Comparison of ENCODE assay signal across 10 mouse cellular contexts in the genomic region with DNA sequence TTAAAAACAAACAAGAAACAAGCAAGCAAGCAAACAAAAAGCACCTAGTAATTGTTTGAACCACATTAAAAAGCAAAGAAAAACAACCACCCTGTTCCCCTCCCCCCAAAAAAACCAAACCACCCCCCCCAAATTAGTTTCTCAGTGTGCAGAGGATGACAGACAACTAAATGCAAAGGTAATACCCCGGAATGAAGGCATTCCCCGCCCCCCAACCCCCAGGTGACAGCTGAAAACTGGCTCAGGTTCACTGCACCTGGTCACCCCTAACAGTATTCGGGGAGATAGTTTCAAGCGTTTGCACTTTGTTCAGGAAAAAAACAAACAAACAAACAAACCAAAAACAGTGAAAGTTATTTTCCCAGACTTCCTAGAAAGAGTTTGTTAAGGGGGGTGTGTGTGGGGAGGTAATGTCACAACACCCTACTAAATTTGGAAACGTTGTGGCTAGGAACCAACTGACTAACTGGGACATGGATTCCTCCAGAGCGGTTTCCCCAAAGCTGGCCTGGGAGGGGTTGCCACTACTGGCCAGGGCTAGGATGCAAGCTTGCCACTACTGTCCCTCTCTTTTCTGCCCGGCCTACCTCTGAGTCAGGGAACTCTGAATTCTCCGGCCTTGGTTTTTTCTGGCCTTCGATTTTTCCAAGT. TPM values are rescaled to one million over a fixed set of nuclear protein-coding genes. Genes with fewer than 3 reads are reported as not detected.
A peak's percentile ranks its signal among the peaks of the same experiment; 100 is the strongest.
DNase-seq lines count a peak whose midpoint lies in the region; ATAC-seq and TF ChIP-seq lines count a peak whose summit lies in the region.
"Had no signal": no experiment of that assay in that cellular context is flagged by ENCODE, and none has a peak within 500 bp of the region (broad histone marks: within the 10 kb centered on the region; RNA-seq: fewer than 3 reads in every experiment).

No protein-coding gene starts in this region.

- no peak overlapping the region for H3K9ac ChIP-seq in kidney, postnatal 0 days (ENCODE audit: low read depth, low read length)
- no peak overlapping the region for H3K9ac ChIP-seq in lung, embryonic 14.5 days

- peak overlapping the region; percentile 54 for H3K4me2 ChIP-seq in kidney, postnatal 0 days (ENCODE audit: low read length)
- peak overlapping the region; percentile 62 for H3K4me2 ChIP-seq in lung, embryonic 14.5 days

- H3K27ac ChIP-seq in kidney, postnatal 0 days, result peak overlapping the region; percentile 87
- peak overlapping the region; percentile 94; the same call in 1 of the 2 replicates for H3K27ac ChIP-seq in lung, embryonic 14.5 days (ENCODE audit: low read depth)

- H3K4me1 ChIP-seq in kidney, postnatal 0 days (replicated peaks; ENCODE audit: insufficient read depth, low read length), result peaks cover 24% of the 10 kb centered on the region
- H3K4me1 ChIP-seq in lung, embryonic 14.5 days (ENCODE audit: insufficient read depth), result peaks cover 34% of the 10 kb centered on the region

- no peak for ATAC-seq in kidney, postnatal 0 days (replicated peaks; ENCODE audit: low FRiP score, low read depth)
- ATAC-seq in lung, embryonic 14.5 days (ENCODE audit: insufficient read depth), result no peak

- H3K4me3 ChIP-seq in kidney, postnatal 0 days (replicated peaks; ENCODE audit: low read depth, low read length), result peak overlapping the region; percentile 16; the same call in 1 of the 2 replicates
- H3K4me3 ChIP-seq in lung, embryonic 14.5 days (ENCODE audit: low read depth, low read length), result peak overlapping the region; percentile 21; the same call in 1 of the 2 replicates

- intact Hi-C loops in heart, postnatal 14 days (cut with DNase I), result no loop called here

- 33% methylated on average over 9 of the region's 9 CpGs for WGBS in kidney, postnatal 0 days
- WGBS in lung, embryonic 14.5 days, result 30% methylated on average over 9 of the region's 9 CpGs

- H3K36me3 ChIP-seq in kidney, postnatal 0 days (ENCODE audit: insufficient read depth, low read length), result no peaks in the 10 kb centered on the region
- H3K36me3 ChIP-seq in lung, embryonic 14.5 days (ENCODE audit: insufficient read depth), result no peaks in the 10 kb centered on the region
- H3K36me3 ChIP-seq: G1E had no signal

- no peak for DNase-seq in kidney, postnatal 0 days (ENCODE audit: low spot score)
- no peak for DNase-seq in kidney, adult 18-20 months
- DNase-seq in fibroblast of lung, adult 2 months (ENCODE audit: low read depth), result peak; percentile 76
- DNase-seq in heart, postnatal 14 days, result peak; percentile 44 to 51
- DNase-seq in lung, embryonic 14.5 days, result peak; percentile 51
- peak; percentile 31 for DNase-seq in retina, postnatal 1 day
- DNase-seq in spleen, postnatal 4 days (ENCODE audit: low spot score in 2 of 2), result no peak
- no peak for DNase-seq in right cerebral cortex, postnatal 10 days (ENCODE audit: low spot score in 2 of 2)

- H3K27me3 ChIP-seq in kidney, postnatal 0 days (ENCODE audit: insufficient read depth, low read length), result no peaks in the 10 kb centered on the region
- H3K27me3 ChIP-seq in lung, embryonic 14.5 days (ENCODE audit: insufficient read depth, low read length), result no peaks in the 10 kb centered on the region

- H3K9me3 ChIP-seq in kidney, postnatal 0 days (replicated peaks; ENCODE audit: low read length), result no peaks in the 10 kb centered on the region
- H3K9me3 ChIP-seq in lung, embryonic 14.5 days (ENCODE audit: low read depth, low read length), result no peaks in the 10 kb centered on the region
- H3K9me3 ChIP-seq: G1E had no signal

- no peak for TF ChIP-seq CTCF in kidney, postnatal 0 days (IDR thresholded peaks at IDR 0.05; ENCODE audit: low read depth)
- no peak for TF ChIP-seq CTCF in lung, embryonic 14.5 days (IDR thresholded peaks at IDR 0.05; ENCODE audit: low read depth)

RNA-seq across cellular contexts. Expression of gene Cpa2, which starts 6.4 kb away (rescaled TPM):
- polyA plus RNA-seq in kidney, postnatal 0 days (2015; fragmentation: Nextera tagmentation; extraction: Ambion mirVana), result 11.5 and 12.4 TPM in 2 replicates
- total RNA-seq in heart, postnatal 14 days (2021), result not detected
- polyA plus RNA-seq in lung, embryonic 14.5 days (2014; fragmentation: Nextera tagmentation; extraction: Ambion mirVana), result 7.2 and 7.8 TPM in 2 replicates
- total RNA-seq: G1E; gastrocnemius, postnatal 36 days had no signal
- polyA plus RNA-seq: G1E had no signal

RNA-seq across cellular contexts. Expression of gene Cpa4, which starts 20.4 kb away (rescaled TPM):
- 0.05 TPM in 1 of 2 replicates, not detected in the other for polyA plus RNA-seq in kidney, postnatal 0 days (2015; fragmentation: Nextera tagmentation; extraction: Ambion mirVana)
- total RNA-seq in heart, postnatal 14 days (2021), result not detected
- polyA plus RNA-seq in lung, embryonic 14.5 days (2014; fragmentation: Nextera tagmentation; extraction: Ambion mirVana), result 0.07 and 0.14 TPM in 2 replicates
- total RNA-seq: gastrocnemius, postnatal 36 days had no signal
- polyA plus RNA-seq: G1E had no signal

RNA-seq across cellular contexts. Expression of gene Ssmem1, which starts 38.1 kb away (rescaled TPM):
- 0.19 and 0.30 TPM in 2 replicates for polyA plus RNA-seq in kidney, postnatal 0 days (2015; fragmentation: Nextera tagmentation; extraction: Ambion mirVana)
- total RNA-seq in heart, postnatal 14 days (2021), result under 1 TPM in 1 of 2 experiments, not detected in 1; 0.24 TPM
- polyA plus RNA-seq in lung, embryonic 14.5 days (2014; fragmentation: Nextera tagmentation; extraction: Ambion mirVana), result 0.16 and 0.49 TPM in 2 replicates
- polyA plus RNA-seq: G1E had no signal

RNA-seq across cellular contexts. Expression of gene Tmem209, which starts 38.2 kb away (rescaled TPM):
- 25.9 and 27.4 TPM in 2 replicates for polyA plus RNA-seq in kidney, postnatal 0 days (2015; fragmentation: Nextera tagmentation; extraction: Ambion mirVana)
- total RNA-seq in heart, postnatal 14 days (2021), result 1 to 10 TPM; 6.9 to 7.6 TPM
- 43.5 and 44.7 TPM in 2 replicates for polyA plus RNA-seq in lung, embryonic 14.5 days (2014; fragmentation: Nextera tagmentation; extraction: Ambion mirVana)

Comparison
In these comparisons a context has a peak if more than half of its experiments do, and no peak if none do; other contexts are left out.
1. DNase-seq: peak in fibroblast of lung, adult 2 months (single experiment), heart, postnatal 14 days (2 of 2), lung, embryonic 14.5 days (single experiment) and retina, postnatal 1 day (single experiment); none in kidney, postnatal 0 days (single experiment), kidney, adult 18-20 months (single experiment), spleen, postnatal 4 days (0 of 2) and right cerebral cortex, postnatal 10 days (0 of 2).